Mouse (Mus musculus): Measurements from ENCODE around the gene Kcnj2. TPM values are rescaled to one million over a fixed set of nuclear protein-coding genes. Genes with fewer than 3 reads are reported as not detected.

Gene Kcnj2
- 0.19 and 0.29 TPM in 2 replicates for polyA plus RNA-seq (2012; rRNA removed)

DNA sequence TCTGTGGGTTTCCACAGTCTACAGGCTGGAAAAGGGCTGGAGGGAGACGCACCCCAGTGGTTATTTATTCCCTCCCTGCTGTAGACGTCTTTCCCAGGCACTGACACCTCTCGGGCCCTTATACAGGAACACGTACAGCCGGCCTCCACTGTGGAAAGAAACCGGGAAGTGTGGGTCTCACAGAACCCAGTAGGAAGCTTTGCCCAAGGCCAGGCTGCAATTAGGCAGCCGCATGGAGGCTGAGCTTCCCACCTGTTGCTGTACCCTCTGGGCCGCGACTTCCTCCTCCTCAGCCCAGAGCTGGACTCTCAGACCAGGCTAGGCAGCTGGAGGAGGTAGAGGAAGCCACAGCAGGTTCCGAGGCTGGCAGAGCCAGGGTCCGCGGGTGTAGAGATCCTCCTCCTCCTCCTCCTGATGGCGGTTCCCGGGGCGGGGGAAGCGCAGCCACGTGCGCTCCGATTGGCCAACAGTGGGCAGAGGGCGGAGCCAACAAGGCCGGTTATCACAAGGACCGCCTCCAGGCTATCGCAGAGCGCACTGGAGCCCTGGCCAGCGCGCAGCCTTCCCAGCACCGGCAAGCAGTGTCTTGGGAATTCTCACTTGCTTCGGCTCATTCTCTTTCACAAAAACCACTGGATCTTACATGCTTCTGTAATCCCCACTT, at the start of gene Kcnj2:
Kcnj2 (plus strand) TSS at position 530 of the 664 bp plus-strand sequence.

Other genes with a start within 250 kb of the Kcnj2 start
- 6.7 and 8.3 TPM in 2 replicates for gene Kcnj16, start 98.1 kb upstream of the Kcnj2 start, polyA plus RNA-seq (2012; rRNA removed)